Mouse (Mus musculus) lung, embryonic 16.5 days (tissue): ENCODE measurements around the gene Gale. TPM values are rescaled to one million over a fixed set of nuclear protein-coding genes. Genes with fewer than 3 reads are reported as not detected.
A peak's percentile ranks its signal among the peaks of the same experiment; 100 is the strongest.
"Not testable (repeated sequence)": the region's sequence is repeated elsewhere in the genome, so short reads cannot be mapped to it uniquely, and the experiment has no call there.

Experiments used
- ATAC-seq: fragments of 200-750 bp; cut with Nextera tagmentation; 2 replicates; pipeline ENCODE4 v1.8.0; 2017; ENCODE audit warnings: low read depth, mild to moderate bottlenecking, moderate library complexity
- H3K27ac ChIP-seq: fragments of 300-500 bp; sonication (generic); 2 replicates; pipeline ENCODE4 v1.5.1; 2014; ENCODE audit warnings: mild to moderate bottlenecking, control low read depth, low read length
- H3K27me3 ChIP-seq: fragments of 300-500 bp; sonication (generic); 2 replicates; pipeline ENCODE4 v1.6.1; 2014; ENCODE audit warnings: low read depth, low read length, mixed read lengths; ENCODE audit not compliant: control insufficient read depth, insufficient read depth
- H3K36me3 ChIP-seq: fragments of 300-500 bp; sonication (generic); 2 replicates; pipeline ENCODE4 v1.6.1; 2014; ENCODE audit warnings: low read length; ENCODE audit not compliant: control insufficient read depth, insufficient read depth
- H3K4me1 ChIP-seq: fragments of 300-500 bp; sonication (generic); replicated peaks from 2 replicates; pipeline ENCODE4 v1.6.1; 2014; ENCODE audit warnings: low read length, mixed read lengths; ENCODE audit not compliant: control insufficient read depth, insufficient read depth
- H3K4me2 ChIP-seq: fragments of 300-500 bp; sonication (generic); 2 replicates; pipeline ENCODE4 v1.6.1; 2014; ENCODE audit warnings: low read depth, low read length, control low read depth
- H3K4me3 ChIP-seq: fragments of 300-500 bp; sonication (generic); 2 replicates; pipeline ENCODE4 v1.5.1; 2014; ENCODE audit warnings: mild to moderate bottlenecking, low read length, control low read depth
- H3K9ac ChIP-seq: fragments of 300-500 bp; sonication (generic); 2 replicates; pipeline ENCODE4 v1.6.1; 2014; ENCODE audit warnings: low read length, control low read depth
- H3K9me3 ChIP-seq: fragments of 300-500 bp; sonication (generic); 2 replicates; pipeline ENCODE4 v1.6.1; 2016; ENCODE audit warnings: low read length; ENCODE audit not compliant: control insufficient read depth
- WGBS: fragments of 180-500 bp; shearing (Covaris S2); extraction: QIAGEN DNeasy Blood & Tissue Kit; methylation state at CpG from one replicate; pipeline ENCODE4 v1.1.7; 2014; 5-methylcytosine and 5-hydroxymethylcytosine counted together
- polyA plus RNA-seq: library from polyadenylated mRNA; unstranded; fragments of >200 nt; fragmentation: Nextera tagmentation; extraction: Ambion mirVana; gene quantifications from 2 replicates; pipeline ENCODE4 v1.2.1, GENCODE M21; 2015

Gale gene
- polyA plus RNA-seq, 1 experiment from 2014 or later = 41.7 TPM

DNA sequence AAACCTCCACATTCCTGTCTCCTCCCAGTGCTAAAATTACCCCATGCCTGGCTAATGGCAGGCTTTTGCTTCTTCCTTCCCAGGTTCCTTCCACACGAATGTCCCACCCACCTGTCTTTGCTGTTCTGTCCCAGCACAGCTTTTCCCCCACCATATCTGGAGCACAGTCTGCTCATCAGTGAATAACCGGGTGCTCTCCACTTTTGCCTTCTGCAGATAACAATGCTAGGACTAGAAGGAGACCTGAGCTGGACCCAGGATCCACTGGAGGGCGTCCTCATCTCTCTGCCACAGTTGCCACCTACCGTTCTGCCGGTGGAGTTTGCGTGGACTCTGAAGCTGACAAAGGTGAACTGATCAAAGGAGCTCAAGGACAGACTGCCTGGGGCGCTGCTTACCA, 24.7 kb upstream of the Gale start:
- Histone ChIP-seq H3K4me2 (no peak overlapping the region), H3K27ac (no peak overlapping the region), H3K9ac (no peak overlapping the region), H3K27me3 (no peaks in the 10 kb centered on the region), H3K4me1 (no peaks in the 10 kb centered on the region), H3K4me3 (no peak overlapping the region), H3K36me3 (peaks cover 16% of the 10 kb centered on the region), H3K9me3 (no peaks in the 10 kb centered on the region; the same call in 1 of the 2 replicates)
- no peak for ATAC-seq
- WGBS = 76% methylated on average over 7 of the region's 7 CpGs

DNA sequence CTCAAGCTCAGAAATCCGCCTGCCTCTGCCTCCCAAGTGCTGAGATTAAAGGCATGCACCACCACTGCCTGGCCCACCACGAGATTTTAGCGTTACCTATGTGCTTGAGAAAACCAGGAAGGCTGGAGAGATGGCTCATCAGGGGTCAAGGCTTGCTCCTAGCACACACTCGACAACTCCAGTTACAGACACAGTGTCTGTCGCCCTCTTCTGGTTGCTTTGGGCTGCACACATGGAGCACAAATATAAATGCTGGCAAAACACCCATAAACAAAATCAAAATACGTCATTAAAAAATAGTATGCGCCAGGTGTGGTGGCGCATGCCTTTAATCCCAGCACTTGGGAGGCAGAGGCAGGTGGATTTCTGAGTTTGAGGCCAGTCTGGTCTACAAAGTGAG, 22.5 kb upstream of the Gale start:
- H3K4me1 ChIP-seq, H3K27ac ChIP-seq, H3K27me3 ChIP-seq, H3K9me3 ChIP-seq, H3K4me3 ChIP-seq, H3K36me3 ChIP-seq, H3K4me2 ChIP-seq, H3K9ac ChIP-seq, ATAC-seq: not testable (repeated sequence)
- WGBS = 82% methylated on average over 8 of the region's 8 CpGs

DNA sequence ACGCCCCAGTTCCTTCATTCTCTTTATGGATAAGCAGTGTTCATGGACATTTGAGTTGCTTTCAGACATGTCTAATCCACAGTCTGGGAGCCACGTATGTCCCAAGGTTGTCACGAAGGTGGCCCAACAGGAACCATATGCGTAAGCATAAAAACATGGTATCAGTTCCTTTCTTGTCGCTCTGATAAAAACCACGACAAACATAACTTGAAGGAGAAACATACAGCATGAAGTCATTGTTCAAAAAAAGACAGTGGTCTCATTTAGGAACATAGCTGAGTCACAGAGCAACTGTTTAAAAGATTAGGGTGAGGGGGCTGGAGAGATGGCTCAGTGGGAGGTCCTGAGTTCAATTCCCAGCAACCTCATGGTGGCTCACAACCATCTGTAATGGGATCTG, 21.3 kb upstream of the Gale start:
- H3K27ac ChIP-seq = no peak overlapping the region
- H3K4me1 ChIP-seq = peaks cover 6% of the 10 kb centered on the region; the same call in 1 of the 2 replicates
- no peak overlapping the region for H3K4me3 ChIP-seq
- WGBS = 69% methylated on average over 6 of the region's 6 CpGs
- H3K36me3 ChIP-seq = peaks cover 10% of the 10 kb centered on the region
- no peaks in the 10 kb centered on the region; the same call in 1 of the 2 replicates for H3K9me3 ChIP-seq
- ATAC-seq = no peak
- H3K27me3 ChIP-seq = no peaks in the 10 kb centered on the region
- H3K9ac ChIP-seq = no peak overlapping the region
- no peak overlapping the region for H3K4me2 ChIP-seq

DNA sequence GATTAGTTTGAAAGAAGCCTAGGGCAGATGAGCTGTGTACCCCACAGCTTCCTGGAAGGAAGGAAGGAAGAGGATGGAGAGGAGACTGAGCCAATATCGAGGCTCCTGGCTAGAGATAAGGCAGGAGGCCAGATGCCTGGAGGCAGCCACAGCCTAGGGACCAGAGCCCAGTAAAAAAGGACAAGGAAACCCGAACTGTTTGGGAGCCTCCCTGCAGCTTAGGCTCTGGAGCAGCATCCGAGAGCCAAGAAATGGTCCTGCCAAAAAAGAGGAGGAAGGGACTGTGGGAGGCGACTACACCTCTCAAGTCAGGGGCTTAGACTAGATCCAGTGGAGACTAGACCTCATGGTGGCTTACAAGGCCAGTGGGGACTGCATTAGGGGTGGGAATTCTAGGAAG, 20.1 kb upstream of the Gale start:
- no peaks in the 10 kb centered on the region; the same call in 1 of the 2 replicates for H3K9me3 ChIP-seq
- H3K4me2 ChIP-seq = no peak overlapping the region
- no peak for ATAC-seq
- 42% methylated on average over 4 of the region's 4 CpGs for WGBS
- peaks cover 10% of the 10 kb centered on the region for H3K36me3 ChIP-seq
- no peaks in the 10 kb centered on the region for H3K27me3 ChIP-seq
- H3K4me1 ChIP-seq = peaks cover 9% of the 10 kb centered on the region; the same call in 1 of the 2 replicates
- H3K9ac ChIP-seq = no peak overlapping the region
- H3K27ac ChIP-seq = no peak overlapping the region
- H3K4me3 ChIP-seq = no peak overlapping the region

DNA sequence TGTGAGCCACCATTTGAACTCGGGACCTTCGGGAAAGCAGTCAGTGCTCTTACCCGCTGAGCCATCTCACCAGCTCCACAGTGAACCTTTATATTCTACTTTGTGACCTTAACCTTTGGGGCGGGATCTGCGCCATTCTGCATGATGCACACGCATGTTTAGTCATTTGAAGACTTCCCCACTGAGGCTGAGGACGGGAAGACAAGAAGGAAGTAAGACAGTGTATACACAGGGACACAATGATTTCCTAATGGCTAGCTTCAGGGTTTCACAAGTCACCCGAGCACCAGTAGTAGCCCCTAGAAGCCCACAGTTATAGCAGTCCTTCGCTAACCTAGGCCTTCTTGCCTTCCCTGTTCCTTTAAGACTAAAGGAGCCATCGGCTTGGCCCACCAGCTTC, 17.8 kb upstream of the Gale start:
- H3K4me3 ChIP-seq = peak overlapping the region; percentile 92
- peaks cover 4% of the 10 kb centered on the region for H3K36me3 ChIP-seq
- ATAC-seq = peak; percentile 21
- peak overlapping the region; percentile 70; the same call in 1 of the 2 replicates for H3K27ac ChIP-seq
- WGBS = 71% methylated on average over 10 of the region's 10 CpGs
- H3K4me2 ChIP-seq = peak overlapping the region; percentile 80
- H3K27me3 ChIP-seq = no peaks in the 10 kb centered on the region
- peak overlapping the region; percentile 87 for H3K9ac ChIP-seq
- no peaks in the 10 kb centered on the region; the same call in 1 of the 2 replicates for H3K9me3 ChIP-seq
- H3K4me1 ChIP-seq = peaks cover 12% of the 10 kb centered on the region; the same call in 1 of the 2 replicates

DNA sequence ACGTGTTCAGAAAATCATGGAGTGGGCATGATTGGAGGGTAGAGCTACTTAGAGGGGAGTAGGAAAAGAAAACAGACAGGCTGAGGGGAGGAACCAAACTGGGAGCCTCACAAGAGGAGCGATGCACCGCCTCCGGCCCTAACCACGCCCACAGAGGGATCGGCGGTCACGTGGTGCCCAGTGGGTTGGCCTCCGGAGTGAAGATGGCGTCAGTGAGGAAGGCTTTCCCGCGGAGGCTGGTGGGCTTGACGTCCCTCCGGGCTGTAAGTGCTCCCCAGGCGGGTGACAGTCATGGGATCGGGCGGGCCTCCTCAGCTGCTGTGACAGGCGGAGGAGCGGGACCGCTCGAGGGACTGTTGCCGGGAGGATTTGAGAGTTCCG, 17.3 kb upstream of the Gale start, which contains the start of gene Hmgcl:
Hmgcl (plus strand) TSS at position 171 of the 381 bp plus-strand sequence.
- peak; percentile 96 for ATAC-seq
- H3K4me1 ChIP-seq = peaks cover 12% of the 10 kb centered on the region; the same call in 1 of the 2 replicates
- under 1% methylated on average over 19 of the region's 23 CpGs for WGBS
- peak within 1 kb of the TSS; percentile 87 for H3K9ac ChIP-seq
- H3K27ac ChIP-seq = peak within 1 kb of the TSS; percentile 70
- peaks cover 2% of the 10 kb centered on the region for H3K9me3 ChIP-seq
- peak within 1 kb of the TSS; percentile 80 for H3K4me2 ChIP-seq
- H3K4me3 ChIP-seq = peak within 1 kb of the TSS; percentile 92
- peaks cover 5% of the 10 kb centered on the region for H3K36me3 ChIP-seq
- H3K27me3 ChIP-seq = no peaks in the 10 kb centered on the region

DNA sequence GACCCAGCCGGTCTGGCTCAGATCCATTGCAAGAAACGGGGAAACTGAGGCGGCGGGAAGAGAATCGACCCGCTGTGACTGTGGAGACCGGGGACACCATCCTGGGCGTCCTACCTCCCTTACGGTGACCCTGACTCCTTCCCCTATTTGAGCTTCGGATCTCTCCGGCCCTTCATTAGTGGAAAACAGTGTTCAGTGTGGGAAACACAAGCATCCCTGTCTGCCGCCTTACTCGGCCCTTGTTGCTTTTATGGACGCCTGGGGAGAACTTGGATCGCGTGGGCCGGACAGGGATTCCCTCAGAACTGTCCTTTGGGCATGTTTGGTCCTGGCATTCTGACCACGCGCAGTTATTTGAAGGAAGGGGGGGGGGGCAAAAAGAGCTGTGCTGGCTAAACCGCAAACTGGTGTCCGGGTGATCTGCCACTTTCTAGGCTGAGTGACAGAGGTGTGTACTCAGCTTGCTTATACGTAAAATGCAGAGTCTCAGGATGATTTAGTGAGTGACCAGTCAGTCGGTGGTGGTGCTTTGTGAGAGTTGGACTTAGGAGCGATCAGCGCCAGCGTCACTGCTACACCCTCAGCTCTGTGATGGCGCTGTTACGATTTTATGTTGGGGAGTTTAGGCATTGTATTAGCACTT, 16.7 kb upstream of the Gale start:
- ATAC-seq = peak; percentile 43
- Histone ChIP-seq H3K4me1 (peaks cover 12% of the 10 kb centered on the region; the same call in 1 of the 2 replicates), H3K9ac (peak overlapping the region; percentile 87), H3K9me3 (peaks cover 5% of the 10 kb centered on the region), H3K27ac (peak overlapping the region; percentile 62), H3K36me3 (peaks cover 10% of the 10 kb centered on the region), H3K27me3 (no peaks in the 10 kb centered on the region), H3K4me2 (peak overlapping the region; percentile 80), H3K4me3 (peak overlapping the region; percentile 92)
- under 1% methylated on average over 28 of the region's 28 CpGs for WGBS

DNA sequence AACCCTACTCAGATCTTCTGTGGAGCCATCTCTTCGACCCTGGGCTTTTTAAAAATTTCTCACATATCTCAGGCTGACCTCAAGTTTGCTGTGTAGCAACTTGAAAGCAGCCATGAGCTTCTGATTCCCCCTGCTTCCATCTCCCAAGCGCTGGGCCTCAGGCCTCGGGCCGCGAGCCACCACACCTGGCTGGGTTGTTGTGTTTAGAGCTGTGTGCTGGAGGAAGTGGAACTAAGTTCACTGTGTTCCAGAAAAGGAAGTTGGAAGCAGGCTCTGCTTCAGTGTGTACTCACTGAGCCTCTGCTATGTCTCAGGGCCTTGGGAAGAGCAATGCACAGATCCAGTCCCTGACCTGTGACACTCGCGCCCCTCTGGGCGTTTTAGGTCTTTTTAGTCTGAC, 15.4 kb upstream of the Gale start:
- Histone ChIP-seq H3K4me1 (peaks cover 12% of the 10 kb centered on the region; the same call in 1 of the 2 replicates), H3K27ac (no peak overlapping the region), H3K36me3 (peaks cover 11% of the 10 kb centered on the region), H3K4me2 (no peak overlapping the region), H3K27me3 (no peaks in the 10 kb centered on the region), H3K9me3 (peaks cover 5% of the 10 kb centered on the region), H3K4me3 (no peak overlapping the region), H3K9ac (no peak overlapping the region)
- ATAC-seq = no peak
- 80% methylated on average over 8 of the region's 8 CpGs for WGBS

DNA sequence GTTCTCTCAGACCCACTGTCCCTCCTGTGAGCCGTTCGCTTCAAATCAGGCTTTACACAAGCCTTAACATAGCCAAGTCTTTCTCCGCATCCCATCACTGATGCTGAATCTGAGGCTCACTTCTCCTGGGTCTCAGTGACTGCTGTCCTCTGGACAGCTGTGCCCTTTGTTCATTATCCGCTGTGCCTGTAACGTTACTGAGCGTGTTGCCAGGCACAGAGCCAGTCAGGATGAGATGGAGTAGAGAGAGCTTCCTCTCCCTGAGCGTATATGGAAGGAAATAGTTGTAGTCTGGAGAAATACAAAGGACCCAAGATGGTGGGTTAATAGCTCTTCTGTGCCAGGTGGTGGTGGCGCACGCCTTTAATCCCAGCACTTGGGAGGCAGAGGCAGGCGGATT, 14.1 kb upstream of the Gale start:
- peaks cover 5% of the 10 kb centered on the region for H3K9me3 ChIP-seq
- H3K4me1 ChIP-seq = peaks cover 12% of the 10 kb centered on the region; the same call in 1 of the 2 replicates
- 71% methylated on average over 10 of the region's 10 CpGs for WGBS
- no peak overlapping the region; the same call in 1 of the 2 replicates for H3K27ac ChIP-seq
- H3K36me3 ChIP-seq = peaks cover 11% of the 10 kb centered on the region
- no peak overlapping the region for H3K9ac ChIP-seq
- ATAC-seq = no peak
- no peak overlapping the region for H3K4me2 ChIP-seq
- H3K27me3 ChIP-seq = no peaks in the 10 kb centered on the region
- no peak overlapping the region for H3K4me3 ChIP-seq
